Mouse (Mus musculus): Measurements from ENCODE around the gene Tmem8b. TPM values are rescaled to one million over a fixed set of nuclear protein-coding genes. Genes with fewer than 3 reads are reported as not detected.

The Tmem8b gene
- polyA plus RNA-seq (2015; fragmentation: Nextera tagmentation; extraction: Ambion mirVana) = 15.7 and 17.7 TPM in 2 replicates

- Histone ChIP-seq H3K4me1 (peaks cover 42% of the 10 kb centered on the region), H3K9ac (peak within 1 kb of the TSS; percentile 87), H3K27ac (peak within 1 kb of the TSS; percentile 77), H3K27me3 (replicated peaks) (peaks cover 9% of the 10 kb centered on the region), H3K4me2 (peak within 1 kb of the TSS; percentile 92), H3K9me3 (no peaks in the 10 kb centered on the region), H3K36me3 (replicated peaks) (no peaks in the 10 kb centered on the region), H3K4me3 (peak within 1 kb of the TSS; percentile 85)
- ATAC-seq (replicated peaks) = peak; percentile 95
- WGBS = 2% methylated on average over 33 of the region's 41 CpGs
Measured at GRCm38 (mm10) chr4:43668782-43669427, at the start of gene Tmem8b, which contains the start of gene Fam221b. TSS of gene Tmem8b (plus strand) at chr4:43668971. TSS of gene Fam221b (minus strand) at chr4:43669145.

- 0 out of 2 replicates have a peak, but pooled peaks cover 2% of the 10 kb centered on the region for H3K27me3 ChIP-seq (replicated peaks)
- no peak for ATAC-seq (replicated peaks)
- WGBS = 89% methylated on average over 4 of the region's 4 CpGs
- H3K9me3 ChIP-seq = 0 out of 2 replicates have a peak, but pooled peaks cover 3% of the 10 kb centered on the region
- no peak overlapping the region for H3K27ac ChIP-seq
- H3K4me3 ChIP-seq = no peak overlapping the region
- H3K9ac ChIP-seq = no peak overlapping the region
- H3K4me1 ChIP-seq = no peaks in the 10 kb centered on the region
- no peak overlapping the region for H3K4me2 ChIP-seq
- H3K36me3 ChIP-seq (replicated peaks) = no peaks in the 10 kb centered on the region
Measured at GRCm38 (mm10) chr4:43620146-43620778, 48.5 kb upstream of the Tmem8b start.

- 35% methylated on average over 20 of the region's 20 CpGs for WGBS
- peak; percentile 45; the same call in 1 of the 2 replicates for ATAC-seq (replicated peaks)
- no peak overlapping the region for H3K9ac ChIP-seq
Measured at GRCm38 (mm10) chr4:43629106-43629817, 39.5 kb upstream of the Tmem8b start.

DNA sequence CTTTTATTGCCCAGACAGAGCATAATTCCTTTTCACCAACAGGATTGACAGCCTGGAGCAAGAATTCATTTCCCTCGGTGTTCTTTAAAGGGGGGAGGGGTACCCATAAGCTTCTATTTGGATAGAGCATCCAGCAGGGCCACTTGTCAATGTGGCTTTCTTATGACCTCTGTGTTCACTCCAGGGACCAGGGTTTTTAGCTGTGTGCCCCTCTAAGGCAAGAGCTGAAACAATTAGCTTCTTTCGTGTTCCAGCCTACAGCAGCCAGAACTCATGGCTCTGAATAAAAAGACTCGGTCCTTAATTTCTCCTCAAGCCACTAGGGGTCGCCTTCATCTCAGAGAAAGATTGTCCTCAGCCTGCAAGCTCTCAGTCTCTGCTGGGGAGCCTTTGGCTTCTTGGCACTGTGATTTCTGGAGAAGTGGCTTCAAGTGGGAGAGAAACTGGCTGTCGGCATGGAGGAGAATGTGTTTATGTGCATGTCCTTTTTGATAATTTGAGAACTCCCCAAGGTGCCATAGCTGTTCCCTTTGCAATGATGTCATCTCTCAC, 38.7 kb upstream of the Tmem8b start:
- Histone ChIP-seq H3K4me3 (peak overlapping the region; percentile 16; the same call in 1 of the 2 replicates), H3K27ac (peak overlapping the region; percentile 83), H3K4me2 (peak overlapping the region; percentile 36), H3K9ac (peak overlapping the region; percentile 27; the same call in 1 of the 2 replicates), H3K36me3 (replicated peaks) (no peaks in the 10 kb centered on the region), H3K4me1 (peaks cover 45% of the 10 kb centered on the region), H3K9me3 (0 out of 2 replicates have a peak, but pooled peaks cover 4% of the 10 kb centered on the region), H3K27me3 (replicated peaks) (no peaks in the 10 kb centered on the region)
- under 1% methylated on average over 5 of the region's 5 CpGs for WGBS
- peak; percentile 78 for ATAC-seq (replicated peaks)

More at GRCm38 (mm10) chr4:43629106-43629817, 39.5 kb upstream of the Tmem8b start:
- Histone ChIP-seq H3K27ac (no peak overlapping the region), H3K27me3 (replicated peaks) (no peaks in the 10 kb centered on the region), H3K4me1 (peaks cover 41% of the 10 kb centered on the region), H3K4me3 (no peak overlapping the region), H3K36me3 (replicated peaks) (no peaks in the 10 kb centered on the region), H3K4me2 (peak overlapping the region; percentile 16; the same call in 1 of the 2 replicates), H3K9me3 (0 out of 2 replicates have a peak, but pooled peaks cover 5% of the 10 kb centered on the region)

DNA sequence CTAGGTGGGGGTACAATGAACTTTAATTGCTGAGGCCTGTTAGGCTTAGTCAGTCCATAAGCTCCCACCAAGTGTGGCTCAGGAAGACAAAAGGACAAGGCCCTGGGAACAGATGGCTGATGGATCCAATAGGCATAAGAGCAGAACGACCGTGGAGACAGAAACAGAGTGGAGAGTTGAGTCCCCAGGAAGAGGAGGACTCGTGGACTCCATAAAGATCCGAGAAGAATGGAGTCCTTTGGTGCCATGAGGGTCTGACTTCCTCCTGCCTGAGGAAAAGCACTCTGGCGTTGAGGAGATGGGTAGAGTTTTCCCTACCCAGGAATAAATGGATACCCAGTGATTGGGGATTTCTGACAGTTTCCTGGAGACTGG, 38.1 kb upstream of the Tmem8b start:
- 18% methylated on average over 5 of the region's 5 CpGs for WGBS
- no peaks in the 10 kb centered on the region for H3K9me3 ChIP-seq
- peaks cover 45% of the 10 kb centered on the region for H3K4me1 ChIP-seq
- H3K27me3 ChIP-seq (replicated peaks) = no peaks in the 10 kb centered on the region
- peak overlapping the region; percentile 59 for H3K4me3 ChIP-seq
- peak overlapping the region; percentile 83 for H3K27ac ChIP-seq
- H3K4me2 ChIP-seq = peak overlapping the region; percentile 90
- 0 out of 2 replicates have a peak overlapping the region, but pooled peaks have one; percentile 87 for H3K9ac ChIP-seq
- 0 out of 2 replicates have a peak, but pooled peaks have one; percentile 1 for ATAC-seq (replicated peaks)
- H3K36me3 ChIP-seq (replicated peaks) = no peaks in the 10 kb centered on the region

- Histone ChIP-seq H3K9ac (peak within 1 kb of the TSS; percentile 87), H3K4me1 (peaks cover 45% of the 10 kb centered on the region), H3K9me3 (no peaks in the 10 kb centered on the region), H3K27ac (peak within 1 kb of the TSS; percentile 83), H3K4me3 (peak within 1 kb of the TSS; percentile 59), H3K4me2 (peak within 1 kb of the TSS; percentile 90), H3K27me3 (replicated peaks) (no peaks in the 10 kb centered on the region), H3K36me3 (replicated peaks) (no peaks in the 10 kb centered on the region)
- ATAC-seq (replicated peaks) = peak; percentile 67
- WGBS = 2% methylated on average over 35 of the region's 70 CpGs
Measured at GRCm38 (mm10) chr4:43631046-43631955, 37.5 kb upstream of the Tmem8b start, which contains the start of gene Npr2. TSS of gene Npr2 (plus strand) at chr4:43631935.

DNA sequence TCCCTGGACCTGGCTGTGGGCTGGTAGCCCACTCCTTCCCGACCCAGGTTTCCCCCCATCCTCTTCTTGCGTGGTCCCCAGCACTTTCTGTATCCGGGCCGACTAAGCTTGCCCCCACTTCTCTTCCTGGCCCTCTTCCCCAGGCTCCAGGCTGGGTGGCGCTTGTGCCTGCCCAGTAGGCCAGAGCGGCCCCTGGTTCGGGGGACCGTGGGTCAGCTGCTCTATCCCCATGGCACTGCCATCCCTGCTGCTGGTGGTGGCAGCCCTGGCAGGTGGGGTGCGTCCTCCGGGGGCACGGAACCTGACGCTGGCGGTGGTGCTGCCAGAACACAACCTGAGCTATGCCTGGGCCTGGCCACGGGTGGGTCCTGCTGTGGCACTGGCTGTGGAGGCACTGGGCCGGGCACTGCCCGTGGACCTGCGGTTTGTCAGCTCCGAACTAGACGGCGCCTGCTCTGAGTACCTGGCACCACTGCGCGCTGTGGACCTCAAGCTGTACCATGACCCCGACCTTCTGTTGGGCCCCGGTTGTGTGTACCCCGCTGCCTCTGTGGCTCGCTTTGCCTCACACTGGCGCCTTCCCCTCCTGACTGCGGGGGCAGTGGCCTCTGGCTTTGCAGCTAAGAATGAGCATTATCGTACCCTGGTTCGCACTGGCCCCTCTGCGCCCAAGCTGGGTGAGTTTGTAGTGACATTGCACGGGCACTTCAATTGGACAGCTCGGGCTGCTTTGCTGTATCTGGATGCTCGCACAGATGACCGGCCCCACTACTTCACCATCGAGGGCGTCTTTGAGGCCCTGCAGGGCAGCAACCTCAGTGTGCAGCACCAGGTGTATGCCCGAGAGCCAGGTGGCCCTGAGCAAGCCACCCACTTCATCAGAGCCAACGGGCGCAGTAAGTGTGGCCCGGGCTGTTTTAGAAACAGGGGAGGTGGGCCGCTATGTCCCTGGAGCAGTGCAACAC, 36.5 kb upstream of the Tmem8b start:
- peak overlapping the region; percentile 83 for H3K27ac ChIP-seq
- peak; percentile 2; the same call in 1 of the 2 replicates for ATAC-seq (replicated peaks)
- peak overlapping the region; percentile 90 for H3K4me2 ChIP-seq
- no peaks in the 10 kb centered on the region for H3K36me3 ChIP-seq (replicated peaks)
- 41% methylated on average over 42 of the region's 42 CpGs for whole genome bisulfite sequencing
- no peaks in the 10 kb centered on the region for H3K27me3 ChIP-seq (replicated peaks)
- H3K9ac ChIP-seq = peak overlapping the region; percentile 87
- H3K4me1 ChIP-seq = peaks cover 45% of the 10 kb centered on the region
- no peaks in the 10 kb centered on the region for H3K9me3 ChIP-seq
- peak overlapping the region; percentile 59 for H3K4me3 ChIP-seq

DNA sequence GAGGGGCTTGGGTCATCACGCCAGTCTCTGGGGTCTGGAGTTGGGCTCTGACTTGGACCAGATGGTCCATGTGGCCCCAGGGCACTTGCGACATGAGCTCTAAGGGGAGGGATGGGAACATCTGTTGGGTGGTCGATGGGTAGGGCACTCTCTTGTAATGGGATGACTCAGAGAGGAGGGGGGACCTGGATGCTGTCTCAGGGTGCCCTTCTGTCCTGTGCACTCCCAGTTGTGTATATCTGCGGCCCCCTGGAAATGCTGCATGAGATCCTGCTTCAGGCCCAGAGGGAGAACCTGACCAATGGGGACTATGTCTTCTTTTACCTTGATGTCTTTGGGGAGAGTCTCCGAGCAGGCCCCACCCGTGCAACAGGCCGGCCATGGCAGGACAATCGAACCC, 35.5 kb upstream of the Tmem8b start:
- H3K27ac ChIP-seq = no peak overlapping the region
- peaks cover 45% of the 10 kb centered on the region for H3K4me1 ChIP-seq
- no peaks in the 10 kb centered on the region for H3K27me3 ChIP-seq (replicated peaks)
- H3K4me3 ChIP-seq = no peak overlapping the region
- WGBS = 74% methylated on average over 8 of the region's 8 CpGs
- H3K9me3 ChIP-seq = no peaks in the 10 kb centered on the region
- peak overlapping the region; percentile 90; the same call in 1 of the 2 replicates for H3K4me2 ChIP-seq
- H3K9ac ChIP-seq = no peak overlapping the region
- H3K36me3 ChIP-seq (replicated peaks) = no peaks in the 10 kb centered on the region
- no peak for ATAC-seq (replicated peaks)

- no peak overlapping the region for H3K4me3 ChIP-seq
- H3K27ac ChIP-seq = no peak overlapping the region
- 97% methylated on average over 2 of the region's 2 CpGs for WGBS
- H3K36me3 ChIP-seq (replicated peaks) = no peaks in the 10 kb centered on the region
- no peak for ATAC-seq (replicated peaks)
- H3K9me3 ChIP-seq = no peaks in the 10 kb centered on the region
- no peak overlapping the region for H3K9ac ChIP-seq
- no peaks in the 10 kb centered on the region for H3K27me3 ChIP-seq (replicated peaks)
- 0 out of 2 replicates have a peak overlapping the region, but pooled peaks have one; percentile 4 for H3K4me2 ChIP-seq
- H3K4me1 ChIP-seq = peaks cover 45% of the 10 kb centered on the region
Measured at GRCm38 (mm10) chr4:43633736-43634135, 35.0 kb upstream of the Tmem8b start.

GRCm38 (mm10) chr4:43634621-43635374, 34.0 kb upstream of the Tmem8b start:
- no peak for ATAC-seq (replicated peaks)
- H3K4me3 ChIP-seq = no peak overlapping the region
- peaks cover 44% of the 10 kb centered on the region for H3K4me1 ChIP-seq
- no peaks in the 10 kb centered on the region for H3K36me3 ChIP-seq (replicated peaks)
- H3K27me3 ChIP-seq (replicated peaks) = no peaks in the 10 kb centered on the region
- no peak overlapping the region for H3K27ac ChIP-seq
- H3K4me2 ChIP-seq = no peak overlapping the region
- no peak overlapping the region for H3K9ac ChIP-seq
- WGBS = 91% methylated on average over 7 of the region's 7 CpGs
- no peaks in the 10 kb centered on the region for H3K9me3 ChIP-seq
